Mouse (Mus musculus): ENCODE results near the gene Zfp809.
"Not testable (repeated sequence)": the region's sequence is repeated elsewhere in the genome, so short reads cannot be mapped to it uniquely, and the experiment has no call there.

Zfp809 gene

DNA sequence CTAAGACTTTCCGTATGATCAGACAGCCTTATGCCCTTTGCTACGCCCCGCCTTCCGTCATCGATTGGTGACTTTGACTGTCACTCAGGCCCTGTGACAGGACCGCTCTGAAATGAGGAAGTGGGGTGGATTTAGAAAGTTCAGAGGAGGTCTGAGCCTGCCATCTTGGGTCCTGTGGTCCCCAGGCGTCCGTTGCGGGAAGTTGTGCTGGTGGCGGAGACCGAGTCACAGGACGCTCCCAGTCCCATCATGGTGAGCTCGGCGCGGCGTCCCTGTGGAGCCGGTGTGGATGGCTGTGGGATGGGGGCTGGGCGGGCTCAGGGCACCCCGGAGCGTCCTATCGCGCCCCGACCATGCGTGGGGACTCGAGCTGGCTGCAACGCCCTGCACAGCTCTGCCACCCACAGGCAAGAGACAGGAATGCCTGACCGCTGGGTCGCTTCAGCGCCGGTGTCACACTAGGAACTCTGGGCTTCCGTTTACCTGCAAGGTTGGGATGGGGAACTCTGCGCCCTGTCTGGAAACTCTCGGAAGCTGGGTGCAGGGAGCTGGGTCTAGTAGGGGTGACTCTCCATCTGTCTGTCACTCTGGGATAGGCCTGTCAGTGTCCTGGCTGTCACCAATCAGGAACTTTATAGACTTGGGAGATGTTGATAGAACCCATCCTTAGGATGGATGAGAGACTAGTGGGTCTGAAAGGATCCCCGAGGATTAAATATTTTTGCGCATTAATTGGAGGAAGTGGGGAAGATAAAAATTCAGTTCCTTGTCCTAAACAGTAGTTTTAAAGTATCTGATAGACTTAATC, at the start of gene Zfp809:
Zfp809 (plus strand) TSS at position 134 of the 808 bp plus-strand sequence.
- DNase-seq (ENCODE audit: low spot score in 2 of 2) = peak; percentile 100

DNA sequence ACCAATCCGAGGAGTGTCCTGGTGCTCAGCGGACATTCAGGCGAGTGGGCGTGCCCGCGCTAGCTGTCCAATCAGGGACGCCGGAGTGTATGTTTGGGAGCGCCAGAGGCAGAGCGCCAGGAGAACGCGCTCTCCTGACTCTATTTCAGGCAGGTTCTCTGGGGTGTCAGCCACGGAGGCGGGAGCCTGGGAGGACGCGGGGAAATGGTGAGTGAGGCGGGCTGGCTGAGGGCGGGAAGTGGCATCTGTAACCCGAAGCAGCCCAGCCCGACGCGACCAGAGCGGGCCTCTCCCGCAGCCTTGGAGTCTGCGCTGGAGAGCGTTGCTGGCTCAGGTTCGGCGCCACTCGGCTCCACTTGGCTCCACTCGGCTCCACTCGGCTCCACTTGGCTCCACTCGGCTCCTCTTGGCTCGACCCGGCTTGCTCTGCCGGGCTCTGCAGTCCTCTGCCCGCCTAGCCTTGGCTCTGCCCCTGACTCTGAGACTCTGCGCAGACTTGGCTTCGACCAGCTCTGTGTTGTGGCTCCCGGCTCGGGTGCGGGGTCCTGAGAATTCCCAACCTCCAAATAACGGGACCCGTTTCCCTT, 37.4 kb upstream of the Zfp809 start, which contains the start of gene Zfp872:
Zfp872 (plus strand) TSS at position 66 of the 587 bp plus-strand sequence.
- no peak for DNase-seq (ENCODE audit: low spot score in 2 of 2)

DNA sequence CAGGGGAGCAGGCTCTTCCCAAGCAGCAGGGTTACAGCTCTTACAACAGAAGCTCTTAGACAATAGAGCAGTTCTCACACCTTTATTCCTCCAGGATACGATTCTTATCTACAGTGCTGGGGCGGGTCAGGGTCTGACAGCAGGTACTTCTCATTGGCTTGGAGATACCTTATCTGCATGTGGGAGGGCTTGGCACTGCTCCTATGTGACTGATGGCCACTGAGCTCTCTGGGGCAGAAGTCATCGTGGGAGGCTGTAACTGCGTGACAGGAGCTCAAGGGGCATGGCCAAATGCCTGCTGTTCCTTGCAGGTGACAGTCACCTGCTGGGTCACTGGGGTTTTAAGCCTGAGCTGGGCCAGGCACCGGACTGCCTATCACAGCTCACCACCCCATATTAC, 29.1 kb upstream of the Zfp809 start:
- DNase-seq (ENCODE audit: low spot score in 2 of 2) = no peak

DNA sequence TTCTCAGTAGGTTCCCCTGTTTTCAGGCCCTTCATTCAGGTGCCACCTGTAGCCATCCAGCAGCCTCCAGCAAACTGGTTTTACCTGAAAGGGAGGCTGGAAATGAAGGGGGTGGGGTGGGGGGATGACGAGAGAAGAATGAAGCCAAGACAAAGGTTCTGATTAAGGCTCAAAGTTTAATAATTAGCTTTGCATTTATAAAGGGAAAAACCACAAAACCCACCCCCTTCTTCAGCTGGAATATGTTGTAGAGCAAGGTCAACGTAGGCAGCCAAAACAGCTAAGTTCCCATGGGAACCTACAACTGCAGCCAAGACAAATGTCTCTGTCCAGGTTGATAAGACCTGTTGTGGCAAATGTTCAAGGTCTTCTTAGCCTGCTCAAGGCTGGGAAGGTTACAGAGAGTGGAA, 11.7 kb upstream of the Zfp809 start:
- DNase-seq (ENCODE audit: low spot score in 2 of 2) = no peak

DNA sequence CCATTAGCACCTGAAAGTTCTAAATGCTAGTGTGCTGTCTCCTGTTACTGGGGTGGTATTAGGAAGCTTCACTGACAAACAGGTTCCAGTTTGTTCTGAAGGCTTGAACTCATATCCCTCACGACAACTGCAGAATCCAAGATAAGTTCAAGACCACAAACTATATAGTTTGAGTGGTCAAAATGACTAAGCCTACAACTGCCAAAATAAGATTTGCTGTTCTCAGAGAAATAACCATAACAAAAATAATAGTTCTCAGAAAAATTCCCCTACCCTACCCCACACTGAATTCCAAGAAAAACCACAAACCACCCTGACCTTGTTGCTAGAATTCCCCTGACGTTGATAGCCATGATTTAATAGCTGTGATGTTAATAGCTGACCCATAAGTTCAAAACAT, 11.0 kb upstream of the Zfp809 start:
- no peak for DNase-seq (ENCODE audit: low spot score in 2 of 2)

DNA sequence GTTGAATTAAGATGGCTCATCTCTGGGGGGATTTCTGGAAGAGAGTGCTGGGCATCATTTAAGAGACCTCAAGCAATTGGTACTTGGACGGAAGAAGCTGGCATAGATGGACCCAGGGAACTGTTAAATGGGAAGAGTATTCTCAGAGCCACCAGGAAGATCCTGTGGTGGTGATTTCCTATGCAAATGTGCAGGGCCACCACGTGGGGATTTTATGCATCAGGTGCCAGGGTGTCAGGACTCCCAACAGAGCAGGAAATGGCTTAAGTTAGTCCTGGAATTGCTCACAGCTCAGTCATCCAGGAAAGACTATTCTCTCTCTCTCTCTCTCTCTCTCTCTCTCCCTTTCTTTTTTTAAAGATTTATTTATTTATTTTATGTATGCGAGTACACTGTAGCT, 8.8 kb upstream of the Zfp809 start:
- DNase-seq (ENCODE audit: low spot score in 2 of 2) = no peak

DNA sequence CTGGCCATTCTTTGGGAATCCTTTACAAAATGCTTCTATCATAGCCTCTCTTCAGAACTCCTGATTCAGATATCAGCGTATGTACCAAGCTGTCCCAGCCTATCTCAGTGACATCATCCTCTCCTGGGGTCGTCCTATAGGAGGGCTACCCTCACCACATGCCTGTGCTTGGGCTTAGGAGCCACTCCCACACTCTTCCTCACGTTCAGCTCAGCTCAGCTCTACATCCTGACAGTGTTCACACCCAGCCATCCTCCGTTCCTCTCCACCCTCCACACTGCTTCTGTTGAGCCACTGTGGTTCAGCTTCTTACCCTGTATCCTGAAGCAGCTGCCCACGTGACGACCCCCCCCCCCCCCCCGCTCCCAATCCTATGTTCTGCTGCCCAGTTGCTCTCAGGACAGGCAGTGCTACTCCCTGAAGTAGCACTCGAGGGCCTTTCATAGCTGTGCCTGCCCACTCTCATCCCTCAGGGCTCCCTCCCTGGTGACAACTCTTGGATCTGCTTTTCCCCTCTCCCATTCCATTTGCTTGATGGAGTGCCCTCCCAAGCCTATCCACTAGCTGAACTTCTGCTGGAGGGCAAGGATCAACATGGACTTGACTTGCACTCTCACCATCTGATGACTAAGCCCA, 7.5 kb upstream of the Zfp809 start:
- DNase-seq (ENCODE audit: low spot score in 2 of 2) = no peak

DNA sequence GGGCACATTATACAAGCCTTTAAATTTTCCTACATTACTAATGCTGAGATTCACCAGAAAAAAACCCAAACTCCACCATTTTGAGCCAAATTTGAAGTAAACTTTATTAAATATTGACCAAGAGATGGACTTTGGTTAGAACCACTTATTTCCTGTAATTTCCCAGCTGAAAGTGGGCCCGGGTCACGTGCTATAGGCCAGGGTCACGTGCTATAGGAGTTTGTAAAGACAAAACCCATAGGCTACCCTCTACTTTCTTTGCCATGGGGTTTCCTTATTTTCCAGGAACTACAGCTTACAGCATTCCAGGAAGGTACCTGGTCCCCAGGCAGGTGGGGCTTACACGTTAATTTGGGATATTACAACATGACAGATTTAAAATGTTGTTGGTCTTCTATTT, 1.4 kb upstream of the Zfp809 start:
- DNase-seq (ENCODE audit: low spot score in 2 of 2) = no peak

DNA sequence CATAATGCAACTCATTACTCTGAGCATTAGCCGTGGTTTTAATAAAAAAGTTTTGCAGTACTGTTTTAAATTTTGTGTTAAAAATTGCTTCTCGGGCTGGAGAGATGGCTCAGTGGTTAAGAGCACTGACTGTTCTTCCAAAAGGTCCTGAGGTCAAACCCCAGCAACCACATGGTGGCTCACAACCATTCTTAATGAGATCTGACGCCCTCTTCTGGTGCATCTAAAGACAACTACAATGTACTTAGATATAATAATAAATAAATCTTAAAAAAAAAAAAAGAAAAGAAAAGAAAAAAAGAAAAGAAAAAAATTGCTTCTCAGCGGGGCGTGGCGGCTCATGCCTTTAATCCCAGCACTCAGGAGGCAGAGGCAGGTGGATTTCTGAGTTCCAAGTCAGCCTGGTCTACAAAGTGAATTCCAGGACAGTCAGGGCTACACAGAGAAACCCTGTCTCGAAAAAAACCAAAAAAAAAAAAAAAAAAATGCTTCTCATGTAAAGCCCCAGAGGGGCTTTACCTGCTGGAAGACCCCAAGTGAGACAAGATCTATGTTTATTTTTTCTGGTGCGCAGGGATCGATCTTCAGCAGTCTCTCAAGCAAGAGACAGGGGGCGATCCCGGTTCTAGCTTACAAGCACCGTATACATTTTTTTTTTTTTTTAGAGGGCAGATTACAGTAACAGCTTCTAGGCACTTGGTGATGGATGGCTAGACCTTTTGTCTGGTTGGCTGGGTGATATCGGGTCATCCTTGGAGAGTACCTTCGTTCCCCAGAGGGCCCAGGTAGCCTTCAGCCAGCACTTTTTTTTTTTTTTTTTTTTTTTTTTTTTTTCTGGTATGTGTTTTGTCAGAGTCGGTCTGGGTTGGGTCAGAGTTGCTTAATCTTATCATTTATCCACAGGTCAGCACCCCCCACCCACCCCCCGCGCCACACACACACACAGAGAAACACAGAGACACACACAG, 694 bp upstream of the Zfp809 start:
- peak; percentile 27 to 67 for DNase-seq (ENCODE audit: low spot score in 2 of 2)

DNA sequence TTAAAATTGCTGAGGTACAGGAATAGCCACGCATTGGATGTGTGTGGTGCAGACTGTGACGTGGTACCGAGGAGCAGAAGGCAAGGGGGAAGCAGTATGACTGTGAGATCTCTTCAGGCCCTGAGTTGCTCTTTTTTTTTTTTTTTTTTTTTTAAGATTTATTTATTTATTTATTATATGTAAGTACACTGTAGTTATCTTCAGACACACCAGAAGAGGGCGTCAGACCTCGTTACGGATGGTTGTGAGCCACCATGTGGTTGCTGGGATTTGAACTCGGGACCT, 817 bp downstream of the Zfp809 start:
- not testable (repeated sequence) for DNase-seq (ENCODE audit: low spot score in 2 of 2)

DNA sequence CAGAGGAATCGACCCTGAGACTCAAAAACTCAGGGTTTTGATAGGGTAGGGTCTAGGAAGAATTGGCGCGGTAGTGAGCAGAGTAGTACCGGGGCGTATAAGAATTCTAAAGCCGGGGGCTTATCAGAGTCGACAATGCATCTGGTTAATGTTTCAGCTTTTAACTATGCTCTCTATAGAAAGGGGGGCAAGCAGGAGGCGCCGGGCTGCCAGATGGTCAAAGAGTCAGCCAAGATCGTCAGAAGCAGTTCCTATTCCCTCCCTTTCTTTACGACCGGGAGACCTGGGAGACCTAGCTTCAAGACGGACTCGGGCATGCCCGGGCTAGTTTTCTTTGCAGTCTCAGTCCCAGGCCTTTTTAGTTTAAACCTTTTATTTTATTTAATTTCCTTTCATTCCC, 1.3 kb downstream of the Zfp809 start:
- DNase-seq (ENCODE audit: low spot score in 2 of 2) = peak in 1 of 2 experiments; percentile 19

DNA sequence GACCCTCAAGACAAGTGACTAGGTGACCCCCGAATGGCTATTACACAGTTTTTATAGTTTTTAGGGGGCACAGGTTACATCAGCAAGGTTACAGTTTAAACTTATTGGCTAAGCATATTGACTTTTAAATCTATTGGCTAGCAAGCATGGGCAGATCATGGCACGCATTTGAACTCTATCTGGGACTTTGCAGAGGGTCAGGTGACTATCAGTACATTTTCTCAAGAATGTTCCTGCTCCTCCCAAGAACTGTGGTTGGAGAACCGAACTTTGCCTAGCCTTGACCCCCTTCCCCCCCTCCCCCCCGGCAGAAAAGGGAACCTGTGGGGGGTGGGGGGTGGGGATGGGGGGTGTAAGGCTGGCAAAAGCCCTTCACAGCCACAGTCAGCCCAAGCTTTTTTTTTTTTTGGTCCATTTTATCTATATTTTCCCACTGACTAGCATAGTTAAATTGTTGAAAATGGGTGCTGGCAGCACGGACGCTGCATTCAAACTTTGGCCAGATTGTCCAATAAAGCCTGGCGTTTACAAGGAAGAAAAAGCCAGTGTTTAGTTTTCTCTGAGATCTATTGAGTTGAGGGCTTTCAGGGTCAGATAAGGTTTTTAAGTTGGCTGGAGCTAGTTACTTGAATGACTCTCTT, 4.0 kb downstream of the Zfp809 start:
- DNase-seq (ENCODE audit: low spot score in 2 of 2) = no peak

DNA sequence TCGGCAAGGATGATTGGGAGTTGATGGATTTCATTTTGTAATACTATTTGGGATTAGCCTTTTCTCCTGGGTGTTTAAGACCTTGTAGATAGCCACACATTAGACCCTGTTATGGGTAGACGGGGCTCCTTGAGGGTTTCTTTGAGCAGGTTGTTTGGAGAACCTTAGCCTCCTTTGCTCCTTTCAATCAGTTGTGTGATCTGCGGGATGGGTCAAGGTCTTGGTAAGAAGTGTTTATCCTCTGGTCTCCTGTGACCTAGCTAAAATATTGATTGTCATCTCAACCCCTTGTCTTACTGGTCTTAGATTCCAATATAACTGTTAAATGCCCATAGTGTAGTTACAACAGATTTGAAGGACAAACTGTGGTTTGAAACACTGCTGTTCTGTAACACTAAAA, 4.5 kb downstream of the Zfp809 start:
- no peak for DNase-seq (ENCODE audit: low spot score in 2 of 2)

DNA sequence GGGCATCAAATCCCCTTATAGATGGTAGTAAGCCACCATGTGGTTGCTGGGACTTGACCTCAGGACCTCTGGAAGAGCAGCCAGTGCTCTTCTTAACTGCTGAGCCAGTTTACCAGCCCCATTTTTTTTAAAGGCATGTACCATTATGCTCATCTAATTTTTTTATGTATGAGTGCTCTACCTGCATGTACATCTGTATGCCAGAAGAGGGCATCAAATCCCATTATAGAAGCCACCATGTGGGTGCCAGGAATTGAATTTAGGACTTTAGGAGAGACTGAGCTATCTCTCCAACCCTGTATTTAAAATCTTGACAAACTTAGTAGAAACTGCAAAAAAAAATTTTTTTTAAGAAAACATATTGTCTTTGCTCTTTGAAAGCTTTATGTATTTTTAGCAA, 5.0 kb downstream of the Zfp809 start:
- no peak for DNase-seq (ENCODE audit: low spot score in 2 of 2)

DNA sequence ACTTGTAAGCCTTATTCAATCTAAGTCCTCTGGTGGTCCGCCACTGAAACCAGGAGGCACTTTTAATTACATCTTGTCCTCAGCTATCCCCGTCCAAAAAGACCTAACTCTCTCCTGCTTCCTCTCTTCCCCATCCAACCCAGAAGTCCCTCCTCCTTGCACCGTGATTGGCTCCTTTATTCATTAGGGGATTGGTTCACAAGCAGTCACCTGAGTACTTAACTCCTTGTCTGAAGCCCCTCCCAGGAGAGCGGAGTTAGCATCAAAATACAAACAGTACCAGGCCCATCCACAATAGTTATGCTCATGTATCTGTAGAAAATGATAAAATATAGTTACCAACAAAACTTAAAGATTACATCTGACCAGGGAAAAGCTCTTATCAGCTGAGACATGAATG, 14.5 kb downstream of the Zfp809 start:
- no peak for DNase-seq (ENCODE audit: low spot score in 2 of 2)

DNA sequence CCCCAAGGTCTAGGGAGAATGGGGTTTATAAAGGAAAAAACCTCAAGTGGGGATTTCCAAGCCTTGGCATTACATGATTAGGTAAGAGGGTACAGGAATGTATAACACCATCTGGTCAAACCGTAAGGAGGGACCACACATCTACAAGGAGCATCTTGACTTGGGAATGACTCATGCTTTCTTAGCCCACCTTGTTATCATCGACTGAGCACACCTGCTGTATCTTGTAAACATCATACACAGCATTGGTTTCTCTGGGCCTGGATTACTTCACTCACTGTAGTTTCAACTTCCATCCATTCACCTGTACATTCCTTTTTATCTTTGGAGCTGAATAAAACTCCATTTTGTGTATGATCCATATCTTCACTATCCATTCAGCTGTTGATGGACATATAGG, 18.7 kb downstream of the Zfp809 start:
- DNase-seq (ENCODE audit: low spot score in 2 of 2) = no peak

DNA sequence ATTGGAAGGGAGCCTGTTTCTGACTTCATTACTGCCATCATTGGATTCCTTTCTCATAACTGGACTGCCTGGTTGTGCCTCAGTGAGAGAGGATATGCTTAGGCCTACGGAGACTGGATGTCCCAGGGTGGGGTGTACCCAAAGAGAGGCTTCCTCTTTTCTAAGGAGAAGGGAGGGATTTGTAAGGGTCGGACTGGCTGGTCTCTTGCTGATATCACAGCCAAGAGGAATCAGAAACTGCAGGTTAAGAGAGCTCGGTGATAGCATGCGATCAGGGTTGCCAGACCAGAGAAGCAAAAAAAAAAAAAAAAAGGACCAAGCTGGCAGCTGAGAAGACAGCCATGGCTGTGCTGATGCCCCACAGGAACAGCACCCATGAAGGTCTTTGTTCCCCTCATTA, 31.1 kb downstream of the Zfp809 start:
- DNase-seq (ENCODE audit: low spot score in 2 of 2) = no peak

DNA sequence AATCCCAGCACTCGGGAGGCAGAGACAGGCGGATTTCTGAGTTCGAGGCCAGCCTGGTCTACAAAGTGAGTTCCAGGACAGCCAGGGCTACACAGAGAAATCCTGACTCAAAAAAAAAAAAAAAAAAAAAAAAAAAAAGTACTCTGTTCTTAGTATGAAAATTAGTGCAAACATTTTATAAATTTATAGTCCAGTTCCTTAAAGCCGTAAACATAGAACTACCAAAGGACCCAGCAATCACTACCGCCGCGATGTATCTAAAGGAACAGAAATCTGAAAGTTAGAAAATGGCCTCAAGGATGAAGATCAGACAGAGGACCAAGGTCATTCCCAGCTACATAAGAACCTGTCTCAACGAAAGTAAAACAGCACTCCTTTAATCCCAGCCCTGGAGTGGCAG, 33.3 kb downstream of the Zfp809 start:
- DNase-seq (ENCODE audit: low spot score in 2 of 2) = no peak

DNA sequence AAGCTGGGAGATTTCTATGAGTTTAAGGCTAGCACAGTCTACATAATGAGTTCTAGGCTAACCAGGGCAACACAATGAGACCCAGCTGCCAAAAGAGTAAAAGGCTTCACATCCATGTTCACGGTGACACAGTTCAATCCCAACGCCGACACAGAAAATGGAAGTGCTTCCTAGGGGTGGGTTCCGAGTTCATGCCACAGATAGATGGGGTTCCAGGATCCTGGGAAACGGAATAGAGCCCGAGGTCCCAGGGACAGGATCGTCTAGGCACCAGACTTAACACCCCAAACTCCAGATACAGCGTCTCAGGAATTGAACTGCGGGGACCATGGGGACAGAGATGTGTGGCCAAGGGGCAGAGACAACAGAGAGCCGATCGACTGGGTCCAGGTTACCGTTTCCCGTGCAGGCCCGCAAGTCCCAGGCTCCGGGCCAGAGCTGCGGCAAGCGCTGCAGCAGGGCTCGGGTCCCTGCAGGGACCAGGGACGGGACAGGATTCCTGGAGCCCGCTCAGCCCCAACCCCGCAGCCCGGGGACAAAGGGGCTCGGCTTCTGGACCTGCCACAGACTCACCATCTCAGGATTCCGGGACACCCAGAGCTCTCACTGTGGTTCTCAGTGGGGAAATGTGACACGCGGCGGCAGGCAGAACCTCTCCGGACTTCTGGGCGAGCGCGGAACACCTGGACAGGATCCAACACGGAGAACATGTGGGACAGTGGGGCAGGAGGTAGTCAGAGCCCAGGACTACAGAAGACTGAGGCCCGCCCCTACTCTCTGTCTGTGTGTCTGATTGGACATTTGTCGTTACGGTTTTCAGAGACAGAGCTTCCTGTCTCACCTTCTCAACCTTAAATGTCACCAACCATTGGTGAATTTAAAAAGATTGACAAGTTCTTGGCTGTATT, 33.9 kb downstream of the Zfp809 start, which contains the start of gene Zfp599:
Zfp599 (minus strand) TSS at position 712 of the 908 bp plus-strand sequence.
- DNase-seq (ENCODE audit: low spot score in 2 of 2) = peak; percentile 56 to 66

DNA sequence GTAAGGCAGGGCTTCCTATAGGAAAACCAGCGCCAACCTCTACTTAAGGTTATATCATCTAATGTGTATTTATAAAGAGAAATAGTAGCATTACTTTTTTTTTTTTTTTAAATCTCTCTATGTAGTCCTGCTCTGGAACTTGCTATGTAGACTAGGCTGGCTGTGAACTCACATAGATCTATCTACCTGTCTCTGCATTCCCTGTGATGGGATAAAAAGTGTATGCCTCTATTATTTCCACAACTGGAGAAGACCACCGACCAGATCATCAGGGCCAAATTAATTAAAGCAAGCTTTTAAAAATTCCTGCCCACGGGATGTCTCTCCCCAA, 34.5 kb downstream of the Zfp809 start:
- no peak for DNase-seq (ENCODE audit: low spot score in 2 of 2)

DNA sequence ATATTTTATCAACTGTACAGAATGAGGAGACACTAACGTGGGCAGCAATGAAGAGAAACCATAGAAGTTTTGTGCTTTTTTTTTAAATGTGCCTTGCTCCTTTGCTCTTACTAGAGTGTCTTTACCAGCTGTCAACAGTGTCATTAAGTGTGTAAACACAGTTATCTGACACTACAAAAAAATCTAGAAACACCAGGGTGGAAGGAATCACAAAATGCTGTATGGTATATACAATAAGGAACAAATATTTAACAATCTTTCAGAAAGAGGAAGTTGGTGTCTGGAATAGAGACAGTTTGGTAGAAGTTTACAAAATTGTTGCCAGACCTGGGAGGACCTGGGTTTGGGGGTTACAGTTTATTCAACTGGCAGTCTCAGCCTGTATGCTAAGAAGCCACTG, 36.1 kb downstream of the Zfp809 start:
- DNase-seq (ENCODE audit: low spot score in 2 of 2) = no peak

Measured in spleen, postnatal 10 days (tissue).